Mouse (Mus musculus) central nervous system, embryonic 18 days (tissue): ENCODE results near the gene Kel. TPM values are rescaled to one million over a fixed set of nuclear protein-coding genes. Genes with fewer than 3 reads are reported as not detected.

ENCODE experiments used
- polyA plus RNA-seq: library from polyadenylated mRNA; depleted of rRNA; stranded (reverse); fragments of >200 nt; gene quantifications from 2 replicates; pipeline ENCODE4 v1.2.3, GENCODE M21; 2012; rRNA removed

Kel gene
- polyA plus RNA-seq: 0.09 TPM in 1 of 2 replicates, not detected in the other

DNA sequence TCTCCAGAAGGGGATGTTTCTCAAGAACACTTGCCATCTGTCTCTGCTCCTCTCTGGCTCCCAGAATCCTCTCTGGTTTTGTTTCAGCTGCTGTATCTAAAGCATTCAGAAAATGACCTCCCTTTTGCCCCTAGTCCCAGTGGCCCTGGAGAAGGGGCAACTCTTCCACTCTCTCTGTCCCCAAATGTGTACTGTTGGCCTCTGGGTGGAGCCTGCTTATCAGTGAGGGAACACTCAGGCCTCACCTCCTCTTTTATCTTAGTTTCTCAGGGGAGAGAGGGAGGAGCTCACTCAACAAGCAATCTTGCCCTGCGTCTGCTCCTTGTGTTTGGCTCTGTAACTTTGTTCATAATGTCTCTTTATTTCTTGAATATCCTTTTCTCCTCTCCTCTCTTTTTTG, at the start of gene Kel:
TSS of gene Kel (minus strand) at position 217 of the 400 bp plus-strand sequence.

DNA sequence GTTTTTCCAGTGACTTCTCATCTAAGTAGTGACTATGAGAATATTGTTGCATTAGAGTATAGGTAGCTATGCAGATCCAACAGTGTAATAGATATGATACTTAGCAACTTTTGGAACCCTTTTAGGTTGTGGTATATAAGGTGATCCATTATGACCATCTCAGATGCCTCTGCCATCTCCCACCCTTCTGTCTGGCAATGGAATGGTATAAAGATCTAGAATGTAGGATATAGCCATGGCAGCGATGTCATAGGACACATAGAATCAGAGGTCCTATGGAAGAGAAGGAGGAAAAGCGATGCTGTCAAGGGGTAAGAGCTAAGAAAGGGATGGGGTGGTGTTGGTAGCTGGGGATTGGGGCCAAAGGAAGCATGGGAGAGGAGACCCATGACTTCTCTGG, 20.0 kb downstream of the Kel start, which contains the start of gene Llcfc1:
TSS of gene Llcfc1 (plus strand) at position 301 of the 400 bp plus-strand sequence.

DNA sequence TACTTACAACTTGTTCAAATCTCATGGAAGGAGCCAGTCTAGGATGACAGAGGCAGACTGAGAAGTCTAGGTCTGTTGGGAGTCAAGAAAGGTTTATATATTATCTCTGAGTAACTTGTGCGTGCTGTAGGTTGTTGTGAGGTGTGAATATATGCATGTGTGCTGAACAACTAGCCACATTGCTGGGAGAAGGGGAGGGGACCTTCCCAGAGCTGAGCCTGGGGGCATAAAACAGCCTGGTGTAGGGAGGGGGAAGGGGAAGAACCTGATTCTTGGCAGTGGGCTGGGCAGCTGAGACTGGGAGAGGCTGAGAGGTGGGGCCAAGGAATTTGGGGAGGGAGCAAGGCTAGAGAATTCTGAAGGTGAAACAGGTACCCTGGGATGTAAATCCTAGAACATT, 23.5 kb downstream of the Kel start, which contains the start of gene Trpv5:
TSS of gene Trpv5 (minus strand) at position 101 of the 400 bp plus-strand sequence.

Other genes starting within 250 kb of the Kel start
- not detected in 2 replicates for gene Prss1, start 245.4 kb downstream of the Kel start, polyA plus RNA-seq
- 0.13 TPM in 1 of 2 replicates, not detected in the other for gene Prss2, start 182.6 kb downstream of the Kel start, polyA plus RNA-seq
- gene Ephb6, start 98.9 kb downstream of the Kel start, polyA plus RNA-seq: 51.2 and 52.3 TPM in 2 replicates
- 0.08 and 0.12 TPM in 2 replicates for gene Trpv6, start 67.9 kb downstream of the Kel start, polyA plus RNA-seq
- not detected in 2 replicates for gene Trpv5, start 23.6 kb downstream of the Kel start, polyA plus RNA-seq
- not detected in 2 replicates for gene Llcfc1, start 19.9 kb downstream of the Kel start, polyA plus RNA-seq
- gene Olfr459, start 70.8 kb upstream of the Kel start, polyA plus RNA-seq: not detected in 2 replicates
- not detected in 2 replicates for gene Pip, start 143.2 kb upstream of the Kel start, polyA plus RNA-seq
- gene Sval2, start 148.7 kb upstream of the Kel start, polyA plus RNA-seq: not detected in 2 replicates
- not detected in 2 replicates for gene Sval1, start 247.3 kb upstream of the Kel start, polyA plus RNA-seq